14 mouse cellular contexts compared by ENCODE assay signal in the genomic region with DNA sequence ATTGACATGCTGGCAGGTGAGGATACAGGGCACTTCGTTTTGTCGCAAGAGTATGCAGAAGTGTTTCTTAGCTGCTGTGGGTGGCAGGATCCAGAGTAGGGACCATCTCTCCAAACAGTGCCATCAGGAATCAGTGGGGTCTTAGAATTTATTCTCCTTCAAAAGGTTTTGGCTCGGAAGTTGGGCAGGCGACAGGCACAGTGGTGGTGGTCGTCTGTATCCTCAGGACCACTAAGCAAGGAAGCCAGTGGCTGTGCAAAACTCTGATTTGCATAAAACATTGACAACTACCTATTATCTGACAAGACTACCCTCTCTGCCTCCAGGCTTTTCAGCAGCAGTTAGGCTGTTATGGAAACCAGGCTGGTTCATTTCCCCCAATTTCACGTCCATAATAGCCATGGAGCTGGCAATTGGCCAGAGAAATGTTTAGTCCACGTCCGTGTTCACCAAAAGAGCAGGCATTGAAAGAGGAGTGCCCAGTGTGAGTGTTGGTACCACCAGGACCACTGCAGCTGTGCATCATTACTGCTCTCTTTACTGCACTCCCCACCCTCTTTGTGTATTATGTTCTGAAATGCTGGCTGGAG.
DNase-seq lines count a peak whose midpoint lies in the region; ATAC-seq and TF ChIP-seq lines count a peak whose summit lies in the region.
"Had no signal": no experiment of that assay in that cellular context is flagged by ENCODE, and none has a peak within 500 bp of the region (broad histone marks: within the 10 kb centered on the region; RNA-seq: fewer than 3 reads in every experiment).

No protein-coding gene starts in this region.

- H3K4me2 ChIP-seq in limb, embryonic 14.5 days (replicated peaks; ENCODE audit: low read depth, low read length, severe bottlenecking): no peak overlapping the region
- H3K4me2 ChIP-seq in forebrain, embryonic 16.5 days (ENCODE audit: low read length): peak overlapping the region; percentile 25
- H3K4me2 ChIP-seq in midbrain, embryonic 12.5 days (replicated peaks): peak overlapping the region; percentile 43
- H3K4me2 ChIP-seq in stomach, postnatal 0 days (replicated peaks; ENCODE audit: low read depth): no peak overlapping the region

- peak; percentile 52 for DNase-seq in limb, embryonic 14.5 days (ENCODE audit: low spot score)
- no peak for DNase-seq in limb, embryonic 10.5 days (ENCODE audit: low spot score)
- DNase-seq in retina, postnatal 1 day: peak; percentile 83
- DNase-seq in stomach, postnatal 0 days (ENCODE audit: low spot score): no peak
- no peak for DNase-seq in kidney, adult 11 months
- no peak for DNase-seq in kidney, adult 8-10 months
- DNase-seq: B cell, adult 2 months; cerebellum, postnatal 25 days; gastrocnemius, postnatal 25 days; liver, postnatal 0 days; spleen, adult 18-20 months had no signal

- TF ChIP-seq EP300 in stomach, postnatal 0 days (optimal IDR thresholded peaks at IDR 0.05): no peak

- H3K9ac ChIP-seq in limb, embryonic 14.5 days (ENCODE audit: low read depth, low read length, severe bottlenecking): no peak overlapping the region
- H3K9ac ChIP-seq in forebrain, embryonic 16.5 days (replicated peaks; ENCODE audit: low read depth, low read length): peak overlapping the region; percentile 30; the same call in 1 of the 2 replicates
- no peak overlapping the region for H3K9ac ChIP-seq in midbrain, embryonic 12.5 days (replicated peaks)
- no peak overlapping the region for H3K9ac ChIP-seq in stomach, postnatal 0 days (ENCODE audit: low read length)
- H3K9ac ChIP-seq: liver, postnatal 0 days had no signal

- no peaks in the 10 kb centered on the region for H3K9me3 ChIP-seq in limb, embryonic 14.5 days (ENCODE audit: control insufficient read depth, low read length)
- no peaks in the 10 kb centered on the region for H3K9me3 ChIP-seq in limb, embryonic 10.5 days (replicated peaks)
- no peaks in the 10 kb centered on the region for H3K9me3 ChIP-seq in forebrain, embryonic 16.5 days (ENCODE audit: control insufficient read depth, low read length)
- no peaks in the 10 kb centered on the region for H3K9me3 ChIP-seq in midbrain, embryonic 12.5 days
- no peaks in the 10 kb centered on the region for H3K9me3 ChIP-seq in stomach, postnatal 0 days (ENCODE audit: control insufficient read depth, low read length)
- H3K9me3 ChIP-seq: G1E had no signal

- H3K27me3 ChIP-seq in limb, embryonic 14.5 days (ENCODE audit: control insufficient read depth, insufficient read depth, low read length): no peaks in the 10 kb centered on the region
- peaks cover 8% of the 10 kb centered on the region; the same call in 1 of the 2 replicates for H3K27me3 ChIP-seq in limb, embryonic 10.5 days (ENCODE audit: low read depth, poor library complexity, severe bottlenecking)
- H3K27me3 ChIP-seq in forebrain, embryonic 16.5 days (replicated peaks; ENCODE audit: control insufficient read depth, insufficient read depth, low read length): no peaks in the 10 kb centered on the region
- H3K27me3 ChIP-seq in midbrain, embryonic 12.5 days: peaks cover 23% of the 10 kb centered on the region
- no peaks in the 10 kb centered on the region for H3K27me3 ChIP-seq in stomach, postnatal 0 days (ENCODE audit: control insufficient read depth, insufficient read depth, low read length)

- H3K4me1 ChIP-seq in limb, embryonic 14.5 days (ENCODE audit: control insufficient read depth, insufficient read depth, low read length): peaks cover 4% of the 10 kb centered on the region; the same call in 1 of the 2 replicates
- peaks cover 13% of the 10 kb centered on the region for H3K4me1 ChIP-seq in limb, embryonic 10.5 days
- H3K4me1 ChIP-seq in forebrain, embryonic 16.5 days (replicated peaks; ENCODE audit: control insufficient read depth, insufficient read depth, low read length): peaks cover 20% of the 10 kb centered on the region
- H3K4me1 ChIP-seq in midbrain, embryonic 12.5 days: peaks cover 23% of the 10 kb centered on the region
- no peaks in the 10 kb centered on the region for H3K4me1 ChIP-seq in stomach, postnatal 0 days (replicated peaks; ENCODE audit: control insufficient read depth, insufficient read depth)

- no peak overlapping the region for H3K4me3 ChIP-seq in limb, embryonic 14.5 days (replicated peaks; ENCODE audit: low read length)
- no peak overlapping the region for H3K4me3 ChIP-seq in limb, embryonic 10.5 days
- H3K4me3 ChIP-seq in forebrain, embryonic 16.5 days (replicated peaks; ENCODE audit: low read length): no peak overlapping the region
- H3K4me3 ChIP-seq in midbrain, embryonic 12.5 days: no peak overlapping the region
- no peak overlapping the region for H3K4me3 ChIP-seq in stomach, postnatal 0 days (ENCODE audit: low read depth, low read length)

- no peaks in the 10 kb centered on the region for H3K36me3 ChIP-seq in limb, embryonic 14.5 days (ENCODE audit: control insufficient read depth, insufficient read depth, low read length)
- no peaks in the 10 kb centered on the region for H3K36me3 ChIP-seq in limb, embryonic 10.5 days
- no peaks in the 10 kb centered on the region for H3K36me3 ChIP-seq in forebrain, embryonic 16.5 days (ENCODE audit: control insufficient read depth, insufficient read depth)
- no peaks in the 10 kb centered on the region for H3K36me3 ChIP-seq in midbrain, embryonic 12.5 days
- H3K36me3 ChIP-seq in stomach, postnatal 0 days (ENCODE audit: control insufficient read depth, insufficient read depth, low read length): no peaks in the 10 kb centered on the region
- H3K36me3 ChIP-seq: G1E had no signal

- no peak for TF ChIP-seq CTCF in stomach, postnatal 0 days (IDR thresholded peaks at IDR 0.05; ENCODE audit: low read depth)

- no peak overlapping the region for H3K27ac ChIP-seq in limb, embryonic 14.5 days (replicated peaks; ENCODE audit: low read depth, low read length)
- H3K27ac ChIP-seq in limb, embryonic 10.5 days: no peak overlapping the region
- H3K27ac ChIP-seq in forebrain, embryonic 16.5 days (ENCODE audit: low read length): peak overlapping the region; percentile 88
- H3K27ac ChIP-seq in midbrain, embryonic 12.5 days (replicated peaks): peak overlapping the region; percentile 88
- no peak overlapping the region for H3K27ac ChIP-seq in stomach, postnatal 0 days (replicated peaks)

- TF ChIP-seq POLR2A in limb, embryonic 14.5 days (IDR thresholded peaks at IDR 0.05; ENCODE audit: borderline replicate concordance, extremely low read depth, insufficient read depth, insufficient read length): no peak

- ATAC-seq in limb, embryonic 14.5 days (ENCODE audit: low FRiP score, low read depth): no peak
- peak; percentile 88 for ATAC-seq in forebrain, embryonic 16.5 days
- peak; percentile 76 for ATAC-seq in midbrain, embryonic 12.5 days (ENCODE audit: low FRiP score, low read depth)
- no peak for ATAC-seq in stomach, postnatal 0 days (ENCODE audit: low FRiP score, low TSS enrichment)
- ATAC-seq: liver, postnatal 0 days had no signal

- 22% methylated on average over 8 of the region's 8 CpGs for WGBS in limb, embryonic 14.5 days
- WGBS in limb, embryonic 10.5 days: 45% methylated on average over 8 of the region's 8 CpGs
- 2% methylated on average over 8 of the region's 8 CpGs for WGBS in forebrain, embryonic 16.5 days
- 5% methylated on average over 8 of the region's 8 CpGs for WGBS in midbrain, embryonic 12.5 days
- 47% methylated on average over 8 of the region's 8 CpGs for WGBS in stomach, postnatal 0 days

Comparison
In these comparisons a context has a peak if more than half of its experiments do, and no peak if none do; other contexts are left out.
1. DNase-seq: peak in limb, embryonic 14.5 days (single experiment) and retina, postnatal 1 day (single experiment); none in limb, embryonic 10.5 days (single experiment), stomach, postnatal 0 days (single experiment), kidney, adult 11 months (single experiment) and kidney, adult 8-10 months (0 of 2).
2. ATAC-seq: peak in forebrain, embryonic 16.5 days (single experiment) and midbrain, embryonic 12.5 days (single experiment); none in limb, embryonic 14.5 days (single experiment) and stomach, postnatal 0 days (single experiment).
3. H3K27ac ChIP-seq: peak in forebrain, embryonic 16.5 days (single experiment) and midbrain, embryonic 12.5 days (single experiment); none in limb, embryonic 14.5 days (single experiment), limb, embryonic 10.5 days (single experiment) and stomach, postnatal 0 days (single experiment).
4. H3K4me2 ChIP-seq: peak in forebrain, embryonic 16.5 days (single experiment) and midbrain, embryonic 12.5 days (single experiment); none in limb, embryonic 14.5 days (single experiment) and stomach, postnatal 0 days (single experiment).